Mouse (Mus musculus) neural tube, embryonic 13.5 days (tissue): ENCODE data around the gene Mcfd2. TPM values are rescaled to one million over a fixed set of nuclear protein-coding genes. Genes with fewer than 3 reads are reported as not detected.
A peak's percentile ranks its signal among the peaks of the same experiment; 100 is the strongest.

Source experiments
- ATAC-seq: fragments of 200-750 bp; cut with Nextera tagmentation; 2 replicates; pipeline ENCODE4 v1.8.0; 2017; ENCODE audit warnings: low read depth, mild to moderate bottlenecking, moderate TSS enrichment, moderate library complexity
- H3K27ac ChIP-seq: fragments of 300-500 bp; sonication (generic); replicated peaks from 2 replicates; pipeline ENCODE4 v1.5.1; 2015; ENCODE audit warnings: moderate library complexity, mild to moderate bottlenecking, inconsistent platforms
- H3K27me3 ChIP-seq: fragments of 300-500 bp; sonication (generic); 2 replicates; pipeline ENCODE4 v1.6.1; 2015; ENCODE audit warnings: mild to moderate bottlenecking, inconsistent platforms
- H3K36me3 ChIP-seq: fragments of 300-500 bp; sonication (generic); 2 replicates; pipeline ENCODE4 v1.6.1; 2015; ENCODE audit warnings: mild to moderate bottlenecking, inconsistent platforms
- H3K4me1 ChIP-seq: fragments of 300-500 bp; sonication (generic); replicated peaks from 2 replicates; pipeline ENCODE4 v1.6.1; 2015; ENCODE audit warnings: inconsistent platforms
- H3K4me2 ChIP-seq: fragments of 300-500 bp; sonication (generic); 2 replicates; pipeline ENCODE4 v1.6.1; 2015; ENCODE audit warnings: inconsistent platforms, mild to moderate bottlenecking, moderate library complexity
- H3K4me3 ChIP-seq: fragments of 300-500 bp; sonication (generic); 2 replicates; pipeline ENCODE4 v1.5.1; 2015; ENCODE audit warnings: mild to moderate bottlenecking, inconsistent platforms
- H3K9ac ChIP-seq: fragments of 300-500 bp; sonication (generic); 2 replicates; pipeline ENCODE4 v1.6.1; 2015; ENCODE audit warnings: moderate library complexity, mild to moderate bottlenecking, inconsistent platforms
- H3K9me3 ChIP-seq: fragments of 300-500 bp; sonication (generic); 2 replicates; pipeline ENCODE4 v1.6.1; 2016; ENCODE audit warnings: inconsistent platforms
- WGBS: fragments of 180-500 bp; shearing (Covaris S2); methylation state at CpG from one replicate; pipeline ENCODE4 v1.1.7; 2015; 5-methylcytosine and 5-hydroxymethylcytosine counted together
- polyA plus RNA-seq: library from polyadenylated mRNA; unstranded; fragments of >200 nt; fragmentation: Nextera tagmentation; extraction: Ambion mirVana; gene quantifications from 2 replicates; pipeline ENCODE4 v1.2.1, GENCODE M21; 2015

Gene Mcfd2
- polyA plus RNA-seq, 1 experiment from 2014 or later = 45.4 TPM

- 7% methylated on average over 28 of the region's 28 CpGs for WGBS
- H3K27ac ChIP-seq = peak overlapping the region; percentile 83
- peaks cover 14% of the 10 kb centered on the region; the same call in 1 of the 2 replicates for H3K9me3 ChIP-seq
- H3K36me3 ChIP-seq = peaks cover 34% of the 10 kb centered on the region
- peak overlapping the region; percentile 97 for H3K9ac ChIP-seq
- peaks cover 25% of the 10 kb centered on the region for H3K4me1 ChIP-seq
- H3K4me2 ChIP-seq = peak overlapping the region; percentile 81
- H3K27me3 ChIP-seq = 0 out of 2 replicates have a peak, but pooled peaks cover 3% of the 10 kb centered on the region
- ATAC-seq = peak; percentile 76
- peak overlapping the region; percentile 92 for H3K4me3 ChIP-seq
These were observed 576 bp downstream of the Mcfd2 start for GRCm38 (mm10) chr17:87264927-87265791.

GRCm38 (mm10) chr17:87264054-87264830, 1.5 kb downstream of the Mcfd2 start:
- no peak for ATAC-seq
- Histone ChIP-seq H3K36me3 (peaks cover 43% of the 10 kb centered on the region), H3K27ac (no peak overlapping the region), H3K9me3 (peaks cover 17% of the 10 kb centered on the region; the same call in 1 of the 2 replicates), H3K27me3 (0 out of 2 replicates have a peak, but pooled peaks cover 3% of the 10 kb centered on the region), H3K4me1 (peaks cover 19% of the 10 kb centered on the region), H3K4me3 (peak overlapping the region; percentile 92), H3K9ac (peak overlapping the region; percentile 97), H3K4me2 (peak overlapping the region; percentile 81)
- 92% methylated on average over 11 of the region's 11 CpGs for WGBS

GRCm38 (mm10) chr17:87263401-87263800, 2.3 kb downstream of the Mcfd2 start:
- peaks cover 47% of the 10 kb centered on the region for H3K36me3 ChIP-seq
- H3K27ac ChIP-seq = no peak overlapping the region
- ATAC-seq = no peak
- peaks cover 15% of the 10 kb centered on the region for H3K4me1 ChIP-seq
- WGBS = 98% methylated on average over 6 of the region's 6 CpGs
- no peak overlapping the region for H3K4me2 ChIP-seq
- H3K9ac ChIP-seq = no peak overlapping the region
- H3K27me3 ChIP-seq = 0 out of 2 replicates have a peak, but pooled peaks cover 3% of the 10 kb centered on the region
- peaks cover 17% of the 10 kb centered on the region; the same call in 1 of the 2 replicates for H3K9me3 ChIP-seq
- no peak overlapping the region for H3K4me3 ChIP-seq

- no peaks in the 10 kb centered on the region for H3K4me1 ChIP-seq
- no peak overlapping the region for H3K4me2 ChIP-seq
- H3K27ac ChIP-seq = no peak overlapping the region
- H3K9ac ChIP-seq = no peak overlapping the region
- WGBS = 83% methylated on average over 16 of the region's 16 CpGs
- H3K9me3 ChIP-seq = peaks cover 8% of the 10 kb centered on the region; the same call in 1 of the 2 replicates
- no peak for ATAC-seq
- no peak overlapping the region for H3K4me3 ChIP-seq
- peaks cover 75% of the 10 kb centered on the region for H3K36me3 ChIP-seq
- H3K27me3 ChIP-seq = no peaks in the 10 kb centered on the region
These were observed 10.1 kb downstream of the Mcfd2 start for GRCm38 (mm10) chr17:87255672-87256071.

GRCm38 (mm10) chr17:87254384-87254783, 11.4 kb downstream of the Mcfd2 start:
- Histone ChIP-seq H3K4me2 (no peak overlapping the region), H3K36me3 (peaks cover 62% of the 10 kb centered on the region), H3K9ac (0 out of 2 replicates have a peak overlapping the region, but pooled peaks have one; percentile 6), H3K4me1 (no peaks in the 10 kb centered on the region), H3K27ac (no peak overlapping the region), H3K4me3 (no peak overlapping the region), H3K27me3 (no peaks in the 10 kb centered on the region), H3K9me3 (no peaks in the 10 kb centered on the region)
- 76% methylated on average over 8 of the region's 8 CpGs for WGBS
- ATAC-seq = no peak

GRCm38 (mm10) chr17:87246103-87246502, 19.6 kb downstream of the Mcfd2 start:
- H3K27ac ChIP-seq = no peak overlapping the region
- 0 out of 2 replicates have a peak, but pooled peaks cover 5% of the 10 kb centered on the region for H3K4me1 ChIP-seq
- no peaks in the 10 kb centered on the region for H3K27me3 ChIP-seq
- peaks cover 8% of the 10 kb centered on the region; the same call in 1 of the 2 replicates for H3K9me3 ChIP-seq
- no peak for ATAC-seq
- H3K4me2 ChIP-seq = no peak overlapping the region
- no peak overlapping the region for H3K9ac ChIP-seq
- H3K36me3 ChIP-seq = no peaks in the 10 kb centered on the region
- H3K4me3 ChIP-seq = no peak overlapping the region
- 66% methylated on average over 9 of the region's 9 CpGs for WGBS

GRCm38 (mm10) chr17:87237826-87238225, 27.9 kb downstream of the Mcfd2 start:
- Histone ChIP-seq H3K4me1 (peaks cover 16% of the 10 kb centered on the region), H3K36me3 (no peaks in the 10 kb centered on the region), H3K9ac (no peak overlapping the region), H3K27me3 (no peaks in the 10 kb centered on the region), H3K4me2 (no peak overlapping the region), H3K4me3 (no peak overlapping the region), H3K27ac (0 out of 2 replicates have a peak overlapping the region, but pooled peaks have one; percentile 56), H3K9me3 (peaks cover 8% of the 10 kb centered on the region; the same call in 1 of the 2 replicates)
- 86% methylated on average over 11 of the region's 11 CpGs for WGBS
- no peak for ATAC-seq

- no peaks in the 10 kb centered on the region for H3K27me3 ChIP-seq
- H3K9me3 ChIP-seq = peaks cover 6% of the 10 kb centered on the region; the same call in 1 of the 2 replicates
- ATAC-seq = peak; percentile 56
- H3K4me3 ChIP-seq = no peak overlapping the region
- no peak overlapping the region for H3K4me2 ChIP-seq
- H3K36me3 ChIP-seq = no peaks in the 10 kb centered on the region
- peak overlapping the region; percentile 56 for H3K27ac ChIP-seq
- 46% methylated on average over 18 of the region's 18 CpGs for WGBS
- H3K4me1 ChIP-seq = peaks cover 16% of the 10 kb centered on the region
- peak overlapping the region; percentile 12; the same call in 1 of the 2 replicates for H3K9ac ChIP-seq
These were observed 28.7 kb downstream of the Mcfd2 start for GRCm38 (mm10) chr17:87236725-87237650.

- Histone ChIP-seq H3K27me3 (no peaks in the 10 kb centered on the region), H3K27ac (no peak overlapping the region), H3K4me1 (peaks cover 16% of the 10 kb centered on the region), H3K36me3 (no peaks in the 10 kb centered on the region), H3K9me3 (no peaks in the 10 kb centered on the region), H3K4me2 (no peak overlapping the region), H3K4me3 (no peak overlapping the region), H3K9ac (no peak overlapping the region)
- no peak for ATAC-seq
- 93% methylated on average over 6 of the region's 6 CpGs for WGBS
These were observed 30.7 kb downstream of the Mcfd2 start for GRCm38 (mm10) chr17:87235019-87235418.

- H3K36me3 ChIP-seq = no peaks in the 10 kb centered on the region
- 84% methylated on average over 4 of the region's 4 CpGs for WGBS
These were observed 37.9 kb downstream of the Mcfd2 start for GRCm38 (mm10) chr17:87227878-87228277.

GRCm38 (mm10) chr17:87226079-87226640, 39.6 kb downstream of the Mcfd2 start:
- Histone ChIP-seq H3K27ac (no peak overlapping the region), H3K9me3 (no peaks in the 10 kb centered on the region), H3K4me1 (no peaks in the 10 kb centered on the region), H3K4me2 (no peak overlapping the region), H3K36me3 (no peaks in the 10 kb centered on the region), H3K27me3 (no peaks in the 10 kb centered on the region), H3K9ac (no peak overlapping the region), H3K4me3 (no peak overlapping the region)
- no peak for ATAC-seq
- 64% methylated on average over 10 of the region's 10 CpGs for WGBS

More at GRCm38 (mm10) chr17:87227878-87228277, 37.9 kb downstream of the Mcfd2 start:
- H3K9me3 ChIP-seq = no peaks in the 10 kb centered on the region
- H3K9ac ChIP-seq = no peak overlapping the region
- H3K27me3 ChIP-seq = no peaks in the 10 kb centered on the region
- no peak overlapping the region for H3K4me3 ChIP-seq
- H3K4me1 ChIP-seq = no peaks in the 10 kb centered on the region
- H3K4me2 ChIP-seq = no peak overlapping the region
- no peak for ATAC-seq
- H3K27ac ChIP-seq = no peak overlapping the region
